Mouse (Mus musculus) heart, adult 2 months (tissue): ENCODE measurements around the gene Ptprn. TPM values are rescaled to one million over a fixed set of nuclear protein-coding genes. Genes with fewer than 3 reads are reported as not detected.

Source experiments
- DNase-seq, 2 experiments: peaks; one replicate each; pipeline ENCODE4 v3.0.0; 2021
- H3K27ac ChIP-seq: fragments of 200-600 bp; 2 replicates; pipeline ENCODE4 v1.8.1; 2022
- H3K27me3 ChIP-seq: fragments of 200-500 bp; 2 replicates; pipeline ENCODE4 v1.6.1; 2012; ENCODE audit warnings: mild to moderate bottlenecking, low read length, inconsistent platforms, mixed read lengths; ENCODE audit not compliant: control insufficient read depth, insufficient read depth
- H3K36me3 ChIP-seq: fragments of 200-500 bp; 2 replicates; pipeline ENCODE4 v1.6.1; 2012; ENCODE audit warnings: low read length, inconsistent platforms; ENCODE audit not compliant: control insufficient read depth, insufficient read depth
- H3K4me1 ChIP-seq: fragments of 200-500 bp; 2 replicates; pipeline ENCODE4 v1.6.1; 2011; ENCODE audit warnings: low read length; ENCODE audit not compliant: control insufficient read depth, insufficient read depth
- H3K4me3 ChIP-seq: fragments of 200-600 bp; 2 replicates; pipeline ENCODE4 v1.8.1; 2022
- H3K79me2 ChIP-seq: fragments of 200-500 bp; replicated peaks from 2 replicates; pipeline ENCODE4 v1.6.1; 2012; ENCODE audit warnings: mild to moderate bottlenecking, inconsistent platforms, low read length, moderate library complexity, mixed read lengths; ENCODE audit not compliant: control insufficient read depth, insufficient read depth
- H3K9ac ChIP-seq: fragments of 200-500 bp; 2 replicates; pipeline ENCODE4 v1.6.1; 2012; ENCODE audit warnings: low read depth, mild to moderate bottlenecking, control low read depth, inconsistent platforms, low read length, mixed read lengths
- CTCF ChIP-seq: fragments of 200-600 bp; IDR thresholded peaks from 2 replicates; pipeline ENCODE4 v1.8.1; 2022; ENCODE audit warnings: antibody characterized with exemption, mild to moderate bottlenecking, moderate library complexity
- EP300 ChIP-seq: fragments of 200-500 bp; IDR thresholded peaks from 2 replicates; pipeline ENCODE4 v1.6.1; 2011; ENCODE audit warnings: low read depth, low read length, control low read depth; ENCODE audit not compliant: insufficient read depth
- POLR2A ChIP-seq: fragments of 200-500 bp; IDR thresholded peaks from 2 replicates; pipeline ENCODE4 v1.6.1; 2011; ENCODE audit warnings: mild to moderate bottlenecking, low read depth, low read length, control low read depth; ENCODE audit not compliant: insufficient read depth
- WGBS: fragments of 180-500 bp; shearing (Covaris S2); methylation state at CpG from one replicate; pipeline ENCODE4 v1.1.7; 2018; 5-methylcytosine and 5-hydroxymethylcytosine counted together
- intact Hi-C: fragments of 180-260 bp; cut with DNase I; formaldehyde crosslinking; loops from one replicate; pipeline ENCODE4 v1.15.1; 2025
- polyA plus RNA-seq: library from polyadenylated mRNA; depleted of rRNA; stranded (reverse); fragments of >200 nt; gene quantifications from 2 replicates; pipeline ENCODE4 v1.2.3, GENCODE M21; 2012
- total RNA-seq, 2 experiments: library from RNA; stranded (reverse); gene quantifications; 2 replicates each; pipeline ENCODE4 v1.2.3; 2021

Gene Ptprn
- total and polyA plus RNA-seq, 3 experiments = 1.1 to 3.2 (median 1.8) TPM

GRCm38 (mm10) chr1:75244175-75244826 is 20.0 kb downstream of the Ptprn start:
- no peak overlapping the region for H3K4me3 ChIP-seq
- TF ChIP-seq CTCF (no peak), EP300 (no peak), POLR2A (no peak)
- no peaks in the 10 kb centered on the region for H3K27me3 ChIP-seq
- no peak for DNase-seq
- no peak overlapping the region for H3K9ac ChIP-seq
- WGBS = 87% methylated on average over 12 of the region's 12 CpGs
- H3K79me2 ChIP-seq = no peaks in the 10 kb centered on the region
- no peak overlapping the region for H3K27ac ChIP-seq
- intact Hi-C loops = no loop called here
- H3K4me1 ChIP-seq = peaks cover 13% of the 10 kb centered on the region
- no peaks in the 10 kb centered on the region for H3K36me3 ChIP-seq

DNA sequence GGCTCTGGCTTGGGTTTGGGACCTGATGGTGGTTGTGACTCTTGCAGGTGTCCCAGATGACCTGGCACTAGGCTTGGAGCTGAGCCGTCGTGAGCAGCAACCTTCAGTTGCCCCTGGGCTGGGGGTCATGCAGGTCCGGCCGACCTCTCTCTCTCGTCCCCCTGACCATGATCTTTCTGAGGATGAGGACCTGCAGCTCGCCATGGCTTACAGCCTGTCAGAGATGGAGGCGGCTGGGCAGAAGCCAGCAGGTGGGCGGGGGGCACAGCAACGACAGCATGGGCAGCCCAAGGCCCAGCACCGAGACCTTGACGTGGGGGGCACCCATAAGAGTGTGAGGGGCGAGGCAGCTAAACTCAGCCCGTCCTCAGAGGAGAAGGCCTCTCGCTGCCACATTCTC is 20.9 kb downstream of the Ptprn start:
- H3K36me3 ChIP-seq = no peaks in the 10 kb centered on the region
- no peak overlapping the region for H3K4me3 ChIP-seq
- H3K9ac ChIP-seq = no peak overlapping the region
- TF ChIP-seq POLR2A (no peak), EP300 (no peak), CTCF (no peak)
- intact Hi-C loops = no loop called here
- DNase-seq = no peak
- no peak overlapping the region for H3K27ac ChIP-seq
- WGBS = 90% methylated on average over 14 of the region's 14 CpGs
- peaks cover 11% of the 10 kb centered on the region for H3K4me1 ChIP-seq
- H3K79me2 ChIP-seq = no peaks in the 10 kb centered on the region
- H3K27me3 ChIP-seq = no peaks in the 10 kb centered on the region

- WGBS = 54% methylated on average over 10 of the region's 10 CpGs
- Histone ChIP-seq H3K4me3 (no peak overlapping the region), H3K79me2 (no peaks in the 10 kb centered on the region), H3K36me3 (no peaks in the 10 kb centered on the region; the same call in 1 of the 2 replicates), H3K27me3 (no peaks in the 10 kb centered on the region), H3K27ac (peak overlapping the region; percentile 74), H3K4me1 (peaks cover 7% of the 10 kb centered on the region), H3K9ac (no peak overlapping the region)
- TF ChIP-seq CTCF = no peak
- TF ChIP-seq EP300 = peak; percentile 84; the same call in 1 of the 2 replicates
- intact Hi-C loops = loop anchor here (5.0 kb wide), 1 partner anchor 78 kb away; the partner anchor contains the start of gene Dnpep
- peak; percentile 37 to 62 for DNase-seq
These were observed 24.7 kb downstream of the Ptprn start for GRCm38 (mm10) chr1:75239591-75239990.

- Histone ChIP-seq H3K4me1 (peaks cover 9% of the 10 kb centered on the region), H3K27ac (peak within 1 kb of the TSS; percentile 94), H3K79me2 (no peaks in the 10 kb centered on the region), H3K4me3 (peak within 1 kb of the TSS; percentile 95), H3K27me3 (no peaks in the 10 kb centered on the region), H3K36me3 (no peaks in the 10 kb centered on the region; the same call in 1 of the 2 replicates), H3K9ac (peak within 1 kb of the TSS; percentile 96)
- DNase-seq = peak; percentile 93 to 94
- intact Hi-C loops = loop anchor here (1.0 to 5.0 kb wide), 4 partner anchors 11 to 81 kb away; partner anchors contain the start of gene Dnpep
- WGBS = under 1% methylated on average over 63 of the region's 64 CpGs
- peak; percentile 98 for TF ChIP-seq POLR2A
- TF ChIP-seq CTCF = no peak
- TF ChIP-seq EP300 = peak; percentile 35; the same call in 1 of the 2 replicates
These were observed 27.9 kb downstream of the Ptprn start, which contains the start of gene Dnajb2 for GRCm38 (mm10) chr1:75236117-75237050. Dnajb2 (plus strand) TSS chr1:75236406.

DNA sequence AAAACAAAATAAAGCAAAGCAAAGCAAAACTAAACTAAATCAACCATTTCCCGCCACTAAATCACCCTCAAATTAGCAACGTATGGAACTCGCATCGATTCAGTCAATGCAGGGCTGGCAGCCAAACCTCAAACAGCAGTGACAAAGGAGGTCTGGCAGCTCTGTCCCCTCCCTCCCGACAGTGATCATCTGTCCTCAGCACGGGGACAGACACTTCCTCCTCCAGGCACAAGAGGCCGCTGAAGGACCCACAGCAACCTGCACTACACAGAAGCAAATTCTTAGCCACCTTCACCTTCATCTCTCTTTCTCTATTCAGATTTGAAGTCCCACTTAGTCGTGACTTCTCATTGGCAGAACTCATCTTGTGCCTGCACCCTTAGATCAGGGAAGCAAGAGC is 29.7 kb downstream of the Ptprn start:
- Histone ChIP-seq H3K9ac (peak overlapping the region; percentile 46; the same call in 1 of the 2 replicates), H3K79me2 (no peaks in the 10 kb centered on the region), H3K4me3 (no peak overlapping the region), H3K36me3 (no peaks in the 10 kb centered on the region; the same call in 1 of the 2 replicates), H3K4me1 (peaks cover 9% of the 10 kb centered on the region), H3K27ac (peak overlapping the region; percentile 36), H3K27me3 (no peaks in the 10 kb centered on the region)
- intact Hi-C loops = loop anchor here (2.0 to 5.0 kb wide), 2 partner anchors 24 to 83 kb away; partner anchors contain the start of genes Dnpep, Glb1l and Stk16
- TF ChIP-seq CTCF (peak; percentile 92), EP300 (peak; percentile 69), POLR2A (peak; percentile 19; the same call in 1 of the 2 replicates)
- under 1% methylated on average over 8 of the region's 8 CpGs for WGBS
- peak; percentile 76 to 79 for DNase-seq
